Mouse (Mus musculus) cerebellum, adult 11 months (tissue): ENCODE results near the gene Vmn1r192.
"Not testable (repeated sequence)": the region's sequence is repeated elsewhere in the genome, so short reads cannot be mapped to it uniquely, and the experiment has no call there.

ENCODE experiments used
- DNase-seq: peaks from one replicate; pipeline ENCODE4 v3.0.0; 2022

Gene Vmn1r192

DNA sequence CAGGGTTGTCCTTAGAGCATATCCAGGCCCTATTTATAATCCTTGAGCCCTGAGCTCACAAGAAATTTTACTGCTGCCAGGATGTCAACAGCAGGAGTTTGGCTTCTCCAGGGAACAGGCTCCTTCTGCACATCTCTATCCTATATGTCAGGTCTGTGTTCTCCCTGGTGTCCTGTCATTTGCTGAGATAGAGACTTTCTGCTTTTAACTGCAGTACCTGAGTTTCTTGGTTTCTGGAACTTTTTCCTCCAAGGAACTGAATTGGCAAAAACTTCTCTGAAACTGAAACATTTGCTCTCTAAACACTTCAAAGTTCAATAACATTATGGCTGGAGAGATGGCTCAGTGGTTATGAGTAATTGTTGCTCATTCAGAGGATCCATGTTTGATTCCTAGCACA, at the start of gene Vmn1r192:
Gene Vmn1r192, minus strand, starts transcription at position 101 of the 400 bp plus-strand sequence.
- DNase-seq, result no peak

DNA sequence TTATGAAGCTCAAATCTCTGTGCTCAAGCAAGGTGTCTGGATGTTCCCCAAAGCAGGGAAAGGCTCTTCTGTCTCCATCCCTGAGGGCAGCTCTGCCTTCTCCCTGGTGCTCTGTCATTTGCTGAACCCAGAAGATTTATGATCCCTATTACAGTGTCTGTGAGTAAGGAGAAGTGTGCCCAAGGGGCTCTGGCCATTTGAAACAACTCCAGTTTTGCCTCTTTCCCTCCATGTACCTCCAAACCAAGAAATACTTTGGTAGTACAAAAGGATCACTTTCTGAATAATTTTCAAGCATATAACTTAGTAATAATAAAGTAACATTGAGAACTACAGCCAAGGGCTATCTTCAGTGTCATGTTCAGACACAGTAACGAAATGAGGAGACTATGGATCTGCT, 32.1 kb upstream of the Vmn1r192 start, which contains the start of gene Vmn1r193:
Gene Vmn1r193, minus strand, starts transcription at position 101 of the 400 bp plus-strand sequence.
- not testable (repeated sequence) for DNase-seq

DNA sequence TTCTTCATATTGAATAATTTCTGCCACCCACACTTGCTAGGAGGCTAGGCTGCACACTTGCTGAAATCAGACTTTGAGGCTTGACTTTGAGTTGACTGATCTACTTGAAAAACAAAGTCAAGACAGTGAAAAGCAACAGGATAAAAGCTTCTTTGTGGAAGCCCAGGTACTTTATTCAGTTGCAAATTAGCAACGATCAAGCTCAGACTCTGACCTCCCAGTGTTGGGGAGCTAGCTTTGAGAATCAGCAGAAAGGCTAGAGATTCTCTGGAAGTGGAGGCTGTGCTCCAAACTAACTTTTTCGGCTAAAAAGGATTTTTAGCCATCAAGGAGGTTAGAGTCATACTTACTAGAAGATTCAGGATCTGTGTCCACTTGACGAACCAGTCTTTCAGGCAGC, 1.8 kb upstream of the Vmn1r192 start:
- DNase-seq, result not testable (repeated sequence)

DNA sequence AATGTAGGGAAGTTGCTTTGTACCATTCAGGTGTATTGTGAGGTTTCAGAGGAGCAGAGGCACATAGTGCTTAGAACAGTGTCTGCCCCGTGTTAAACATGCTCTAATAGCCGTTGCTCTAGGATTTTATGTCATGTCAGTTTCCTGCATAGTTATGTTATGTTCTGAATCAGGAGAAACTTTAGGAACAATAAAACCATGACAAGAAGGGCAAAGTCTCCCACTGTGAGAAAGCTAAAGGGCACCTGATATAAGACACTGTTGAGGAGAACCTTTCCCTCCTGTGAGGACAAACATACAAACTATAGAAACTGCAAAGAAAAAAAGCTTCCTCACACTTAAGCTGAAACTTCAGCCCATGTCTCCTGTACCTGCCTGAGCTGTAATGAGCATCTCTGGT, 556 bp downstream of the Vmn1r192 start:
- DNase-seq, result no peak

DNA sequence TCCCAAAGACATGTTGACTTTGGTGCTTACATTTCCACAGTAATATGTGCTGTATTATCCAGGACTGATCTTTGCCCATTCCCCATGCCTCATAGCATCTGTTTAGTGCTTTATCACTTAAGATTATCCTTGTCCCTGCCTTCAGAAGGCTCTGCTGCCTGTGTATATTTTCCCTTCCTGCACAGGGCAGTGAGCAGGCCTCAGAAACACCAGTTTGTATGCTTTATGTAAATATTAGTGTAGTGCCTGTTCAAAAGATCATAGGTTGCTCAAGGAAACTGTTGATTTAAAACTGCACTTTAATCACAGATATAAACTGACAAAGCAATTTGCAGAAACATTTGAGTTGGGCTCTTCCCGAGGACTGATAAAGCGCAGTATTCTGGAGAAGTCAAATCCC, 1.6 kb downstream of the Vmn1r192 start:
- DNase-seq, result no peak

DNA sequence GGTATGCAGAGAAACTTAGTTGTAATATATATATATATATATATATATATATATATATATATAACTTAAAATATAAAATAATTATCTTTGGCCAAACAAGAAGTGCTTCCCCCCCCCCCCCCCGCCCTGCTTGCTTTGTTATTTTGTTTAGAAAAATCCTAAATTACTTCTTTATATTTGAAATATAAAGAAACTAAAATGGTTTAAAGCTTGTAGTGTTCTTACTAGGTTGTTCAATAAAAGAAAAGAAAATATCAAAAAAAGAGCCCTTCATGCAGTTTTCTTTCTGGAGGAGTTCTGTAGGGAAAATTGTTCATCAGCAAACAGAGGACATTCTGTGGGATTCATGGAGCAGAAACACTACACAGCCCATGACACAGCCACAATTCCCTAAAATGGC, 7.1 kb downstream of the Vmn1r192 start, which contains the start of gene Vmn1r191:
Gene Vmn1r191, minus strand, starts transcription at position 101 of the 400 bp plus-strand sequence.
- no peak for DNase-seq

DNA sequence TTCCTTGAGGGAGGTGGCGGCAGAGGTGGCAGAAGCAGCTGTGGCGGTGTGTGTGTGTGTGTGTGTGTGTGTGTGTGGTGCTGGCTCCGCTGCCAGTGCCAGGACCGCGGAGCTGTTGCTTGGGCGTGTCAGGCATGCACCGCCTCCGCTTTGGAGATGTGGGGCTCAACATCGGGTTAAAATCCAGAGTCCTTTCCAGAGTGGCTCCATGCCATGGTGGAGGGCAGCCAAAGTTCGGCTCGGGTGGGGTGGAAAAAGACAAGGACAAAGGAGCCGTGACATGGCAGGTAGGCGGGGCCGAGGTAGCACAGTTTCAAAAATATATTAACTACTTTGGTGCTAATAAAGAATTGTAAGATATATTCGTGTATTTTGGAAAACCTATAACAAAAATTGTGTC, 22.5 kb downstream of the Vmn1r192 start:
- no peak for DNase-seq

DNA sequence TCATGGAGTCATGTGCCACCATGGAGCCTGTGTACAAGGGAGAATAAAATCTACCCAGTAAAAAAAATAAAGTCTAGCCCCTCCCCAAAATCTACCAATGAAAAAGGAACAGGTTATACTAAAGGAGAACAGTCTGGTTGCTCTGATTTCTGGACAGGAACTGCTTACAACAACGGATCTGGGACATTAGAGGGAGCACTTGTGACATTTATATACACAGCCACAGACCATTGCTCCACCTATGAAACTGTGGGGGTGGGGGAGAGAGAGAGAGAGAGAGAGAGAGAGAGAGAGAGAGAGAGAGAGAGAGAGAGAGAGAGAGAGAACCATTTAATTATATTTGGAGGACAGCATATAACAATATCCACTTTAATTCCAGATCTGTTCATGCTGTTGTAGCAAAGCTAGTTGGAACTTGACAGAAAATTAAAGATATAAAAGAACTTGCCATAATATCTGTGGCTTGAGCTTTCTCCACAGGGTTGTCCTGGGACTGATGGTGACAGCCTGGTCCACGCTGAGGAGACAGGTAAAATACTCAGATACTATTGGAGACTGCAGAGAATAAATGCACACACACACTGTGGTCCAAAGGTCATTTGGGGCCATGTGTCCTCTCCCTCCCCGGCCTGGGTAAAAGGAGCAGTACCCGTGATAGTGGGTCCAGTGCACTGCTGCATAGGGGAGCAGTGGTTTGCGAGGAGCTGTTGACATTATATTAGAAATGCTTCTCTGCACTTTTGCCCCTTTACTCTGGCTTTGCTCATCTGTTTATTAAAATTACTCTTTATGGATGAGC, 54.2 kb downstream of the Vmn1r192 start:
- not testable (repeated sequence) for DNase-seq
